Mouse (Mus musculus): ENCODE results near the gene Rras2.

GRCm38 (mm10) chr7:114129281-114129680 is 11.7 kb upstream of the Rras2 start:
- TF ChIP-seq CTCF (IDR thresholded peaks at IDR 0.05; ENCODE audit: borderline replicate concordance, insufficient read depth, low read length): no peak
- no peak for TF ChIP-seq POLR2A (IDR thresholded peaks at IDR 0.05; ENCODE audit: low read depth, low read length)

All from embryonic fibroblast, embryonic 13.5 days (primary cell).